Mouse (Mus musculus) adrenal gland, postnatal 4 days (tissue): ENCODE measurements around the gene Slc19a1. TPM values are rescaled to one million over a fixed set of nuclear protein-coding genes. Genes with fewer than 3 reads are reported as not detected.

ENCODE experiments used
- DNase-seq, 2 experiments: peaks; one replicate each; pipeline ENCODE4 v3.0.0; 2021 to 2022; ENCODE audit warnings: low spot score in 2 of 2, mixed read lengths in 2 of 2
- total RNA-seq, 2 experiments: library from RNA; stranded (reverse); gene quantifications; 2 replicates each; pipeline ENCODE4 v1.2.3; 2021

Slc19a1 gene
- total RNA-seq, 2 experiments from 2014 or later, result 25.7 to 29.2 TPM

GRCm38 (mm10) chr10:77091538-77092097, 59.6 kb downstream of the Slc19a1 start:
- DNase-seq, result no peak

GRCm38 (mm10) chr10:77093817-77094216, 61.8 kb downstream of the Slc19a1 start:
- no peak for DNase-seq

- DNase-seq, result no peak
These were observed 63.6 kb downstream of the Slc19a1 start for GRCm38 (mm10) chr10:77095666-77096065.

DNA sequence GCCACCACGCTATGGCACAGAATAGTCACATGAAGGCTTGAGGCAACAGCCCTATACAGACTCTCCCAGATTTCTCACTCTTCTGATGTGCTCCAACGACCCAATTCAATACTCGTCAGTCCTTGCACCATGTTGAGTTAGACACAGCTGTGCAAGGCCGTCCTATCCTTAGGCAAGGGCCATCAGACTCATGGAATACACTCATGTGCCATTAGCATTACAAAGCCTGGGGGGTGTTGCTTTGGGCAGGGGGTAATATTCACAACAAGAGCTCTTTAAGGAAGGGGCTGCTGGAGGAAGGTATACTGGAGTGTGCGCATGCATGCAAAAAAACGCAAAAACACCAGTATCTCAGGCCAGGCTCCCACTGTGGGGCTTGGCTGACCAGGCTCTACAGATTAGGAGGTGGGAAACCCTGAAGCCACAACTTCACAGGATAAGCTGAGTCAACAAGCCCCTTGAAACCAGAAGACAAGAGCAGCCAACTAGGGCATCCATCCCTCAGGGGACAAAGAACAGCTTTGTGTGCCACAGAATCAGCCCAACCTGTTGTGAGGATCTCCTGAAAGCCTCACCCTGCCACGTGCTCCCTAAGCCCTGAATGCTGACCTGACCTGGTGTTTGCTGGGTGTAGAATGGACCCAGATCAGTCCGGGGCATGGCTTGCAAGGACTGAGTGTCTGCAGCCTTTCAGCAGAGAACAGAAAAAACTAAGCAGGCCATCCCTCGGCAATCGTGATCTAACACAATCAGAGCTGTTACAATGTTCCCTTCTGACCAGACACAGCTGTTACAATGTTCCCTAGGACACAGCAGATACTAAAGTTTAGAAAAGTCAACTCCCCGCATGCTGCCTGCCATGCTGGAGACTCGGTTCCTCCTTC, 65.2 kb downstream of the Slc19a1 start:
- DNase-seq, result no peak

GRCm38 (mm10) chr10:77097890-77098200, 65.8 kb downstream of the Slc19a1 start:
- no peak for DNase-seq

- DNase-seq, result no peak
These were observed 66.6 kb downstream of the Slc19a1 start for GRCm38 (mm10) chr10:77098619-77099018.

DNA sequence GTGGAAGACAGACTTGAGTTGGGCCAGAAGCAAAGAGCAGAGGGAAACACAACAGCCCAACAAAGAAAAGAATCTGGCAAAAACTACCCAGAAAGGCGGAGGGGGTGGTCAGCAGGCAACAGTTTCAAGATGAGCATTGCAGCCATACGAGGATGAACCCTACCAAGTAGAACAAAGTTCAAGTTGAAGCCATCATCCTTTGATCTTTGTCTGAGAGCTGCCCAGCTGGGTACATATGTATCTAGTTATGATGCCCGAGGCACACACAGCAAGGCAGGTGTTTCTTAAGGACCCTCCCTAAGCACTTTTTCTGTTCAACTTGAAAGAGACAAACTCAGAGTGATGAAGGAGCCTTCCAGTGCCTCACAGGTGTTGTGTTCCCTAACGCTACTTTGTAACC, 67.7 kb downstream of the Slc19a1 start:
- DNase-seq, result no peak

DNA sequence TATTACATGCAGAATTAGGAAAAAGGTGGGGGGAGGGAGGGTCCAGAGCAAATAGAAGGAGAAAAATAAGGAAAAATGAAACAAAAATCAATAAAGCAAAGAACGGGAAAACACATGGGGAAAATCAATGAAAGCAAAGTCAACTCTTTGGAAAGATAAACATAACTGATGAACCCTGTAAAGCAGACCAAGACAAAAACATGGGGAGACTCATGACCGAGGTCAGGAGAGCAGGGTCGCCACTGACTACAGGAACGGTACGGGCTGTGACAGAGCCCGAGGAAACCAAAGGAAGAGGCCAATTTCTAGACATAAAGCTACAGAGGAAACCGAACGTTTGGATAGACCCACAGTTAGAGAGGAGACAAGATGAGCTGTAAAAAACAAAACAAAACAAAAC, 71.6 kb downstream of the Slc19a1 start:
- no peak for DNase-seq

DNA sequence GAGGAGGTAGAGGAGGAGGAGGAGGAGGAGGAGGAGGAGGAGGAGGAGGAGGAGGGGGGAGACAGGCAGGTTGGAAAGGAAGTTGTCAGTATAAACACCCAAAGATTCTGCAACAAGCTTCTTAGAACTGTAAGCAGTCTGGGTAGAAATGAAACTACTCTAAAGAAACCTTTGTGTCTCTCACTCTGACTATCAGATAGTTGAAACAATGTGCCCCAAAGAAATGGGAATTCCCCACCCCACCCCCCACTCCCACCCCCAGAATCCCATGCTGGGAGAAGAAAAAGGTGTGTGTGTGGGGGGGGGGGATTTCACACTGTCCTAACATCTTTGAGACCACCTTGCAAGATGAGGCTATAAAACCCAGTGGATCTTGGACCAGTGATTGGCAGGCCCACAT, 72.3 kb downstream of the Slc19a1 start:
- DNase-seq, result no peak

DNA sequence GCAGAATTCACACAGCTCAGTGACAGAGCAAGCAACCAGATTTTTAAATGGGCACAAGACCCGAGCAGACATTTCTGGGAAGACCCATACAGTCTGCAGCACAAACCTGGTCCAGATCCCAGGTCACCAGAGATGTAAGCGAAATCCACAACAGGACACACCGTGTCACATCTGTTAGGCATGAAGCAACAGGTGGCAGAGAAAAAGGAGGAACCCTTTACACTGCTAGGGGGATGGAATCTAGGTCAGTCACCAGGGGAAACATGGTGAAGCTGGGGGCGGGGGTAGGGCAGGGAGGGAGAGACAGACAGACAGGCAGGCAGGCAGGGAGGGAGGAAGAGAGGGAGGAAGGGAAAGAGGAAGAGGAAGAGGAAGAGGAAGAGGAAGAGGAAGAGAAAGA, 76.1 kb downstream of the Slc19a1 start:
- no peak for DNase-seq

DNA sequence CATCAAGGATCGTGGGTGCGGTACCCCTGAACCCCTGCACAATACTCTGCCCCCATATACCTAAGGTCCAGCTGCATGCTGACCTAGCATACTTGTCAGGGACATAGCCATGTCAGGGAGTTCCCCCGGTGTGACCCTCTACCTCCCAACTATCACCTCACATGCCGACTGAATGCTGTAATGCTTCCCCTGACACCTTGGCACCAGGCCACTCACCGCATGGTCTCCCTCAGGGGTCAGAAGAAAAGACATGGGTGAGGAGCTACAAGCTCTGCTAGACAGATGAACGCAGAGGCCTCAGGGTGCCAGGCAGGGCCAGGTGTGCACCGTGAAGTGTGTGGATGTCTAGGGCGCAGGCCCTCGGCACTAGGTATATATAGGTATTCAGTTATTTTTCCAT, 78.0 kb downstream of the Slc19a1 start:
- DNase-seq, result no peak

Other genes starting within 250 kb of the Slc19a1 start
- 10 to 100 TPM; 52.3 to 72.3 TPM for gene Pcbp3, start 70.4 kb upstream of the Slc19a1 start, total RNA-seq
- 10 to 100 TPM; 96.8 to 99.4 TPM for gene Col18a1, start 134.3 kb downstream of the Slc19a1 start, total RNA-seq
- 10 to 100 TPM; 75.4 to 78.5 TPM for gene Pofut2, start 227.0 kb downstream of the Slc19a1 start, total RNA-seq